Mouse (Mus musculus) 3T3-L1 (cell line): ENCODE results near the gene Kcnq1.

Experiments
- DNase-seq: peaks from one replicate; pipeline ENCODE4 v3.0.0-alpha.2; 2015; ENCODE audit warnings: low read depth, low spot score

Gene Kcnq1

GRCm38 (mm10) chr7:143273747-143274146 lies 167.6 kb downstream of the Kcnq1 start:
- no peak for DNase-seq

- DNase-seq: no peak
Observed at GRCm38 (mm10) chr7:143275030-143275429, 168.9 kb downstream of the Kcnq1 start.

- DNase-seq: no peak
Observed at GRCm38 (mm10) chr7:143283625-143284024, 177.5 kb downstream of the Kcnq1 start.

DNA sequence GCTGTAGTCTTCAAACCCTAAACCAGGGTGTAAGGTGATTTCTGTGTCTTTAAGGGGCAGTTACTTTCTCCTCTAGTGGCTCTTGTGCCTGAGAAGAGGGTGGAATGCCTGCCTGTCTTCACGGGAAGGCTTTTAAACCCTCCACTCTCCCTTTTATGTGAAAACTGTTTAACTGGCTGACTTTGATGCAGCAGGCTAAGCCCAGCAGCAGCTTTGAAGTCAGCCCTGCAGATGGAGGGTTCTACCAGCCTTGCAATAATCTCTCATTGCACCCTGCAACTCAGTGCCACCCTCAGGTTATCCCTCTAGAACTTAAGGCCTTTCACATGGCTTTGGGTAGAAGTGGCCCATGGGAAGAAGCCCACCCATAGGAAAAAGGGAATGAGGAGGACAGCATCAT lies 178.7 kb downstream of the Kcnq1 start:
- no peak for DNase-seq

DNA sequence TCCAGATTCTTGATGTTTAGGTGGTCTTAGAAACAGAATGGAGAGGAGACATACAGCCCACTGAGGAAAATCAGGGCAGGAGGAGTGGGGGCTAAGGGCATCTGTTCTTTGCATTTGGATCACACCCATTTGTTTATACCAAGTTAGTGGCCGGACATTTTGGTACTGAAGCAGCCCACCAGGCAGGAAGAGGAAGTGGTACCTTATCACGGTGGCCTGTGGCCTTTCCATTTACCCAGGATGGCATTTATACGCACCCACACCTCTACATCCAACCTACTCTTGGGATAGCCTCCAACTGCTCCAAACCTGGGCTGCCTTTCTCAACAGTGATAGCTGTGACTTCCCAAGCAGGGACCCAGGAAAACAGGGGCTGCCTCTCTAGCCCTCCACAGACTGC lies 179.3 kb downstream of the Kcnq1 start:
- DNase-seq: no peak

DNA sequence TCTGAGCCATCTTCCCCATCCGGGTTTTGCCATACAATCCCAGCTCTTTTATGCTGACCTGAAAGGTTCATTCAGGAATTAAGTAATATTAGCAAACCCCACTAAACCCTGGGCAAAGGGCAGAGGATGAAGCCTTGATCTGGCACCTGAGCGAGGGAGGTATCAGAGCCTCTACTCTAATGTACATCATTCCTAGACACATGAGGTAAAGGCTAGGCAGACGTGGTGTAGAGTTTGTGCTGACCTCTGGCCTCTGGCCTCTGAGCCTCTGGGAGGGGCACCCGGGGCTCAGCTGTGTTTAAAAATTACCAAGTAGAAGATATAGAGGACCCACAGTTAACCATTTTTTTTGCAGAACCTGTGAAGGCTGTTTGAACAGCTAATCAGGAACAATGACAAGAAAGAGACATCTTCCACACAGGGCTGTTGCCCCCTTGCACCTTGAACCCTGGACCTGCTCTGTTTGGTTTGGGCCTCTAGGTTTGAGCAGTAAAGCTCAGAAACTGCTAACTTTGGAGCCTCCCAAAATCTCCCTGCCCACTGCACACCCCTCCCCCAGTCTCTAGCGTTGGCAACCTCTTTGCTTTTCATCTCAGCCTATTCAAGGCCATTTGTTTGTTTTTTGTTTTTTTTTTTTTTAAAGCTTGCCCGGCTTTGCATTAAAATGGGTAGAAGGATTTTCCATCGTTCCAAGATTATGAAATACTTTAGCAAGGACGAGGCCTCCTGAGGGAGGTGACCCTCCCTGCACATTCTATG lies 180.5 kb downstream of the Kcnq1 start:
- no peak for DNase-seq

DNA sequence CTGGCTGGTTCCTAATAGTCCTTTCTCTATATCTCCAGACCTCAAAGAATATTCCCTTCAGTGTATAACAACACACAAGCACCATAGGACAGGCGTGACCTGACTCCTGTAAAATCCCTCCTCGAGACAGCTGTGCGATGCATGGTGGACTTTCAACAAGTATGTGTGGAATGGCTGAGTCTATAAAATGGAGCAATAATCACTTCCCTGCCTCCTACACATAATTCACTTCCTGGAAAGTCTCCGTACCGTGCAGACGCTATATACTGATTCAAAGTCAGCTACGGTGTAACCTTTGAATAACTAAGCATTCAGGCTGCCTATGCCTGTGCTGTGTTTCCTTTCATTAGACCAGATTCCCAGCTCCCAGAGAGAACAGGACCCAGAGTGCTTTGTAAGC lies 182.0 kb downstream of the Kcnq1 start:
- DNase-seq: no peak

DNA sequence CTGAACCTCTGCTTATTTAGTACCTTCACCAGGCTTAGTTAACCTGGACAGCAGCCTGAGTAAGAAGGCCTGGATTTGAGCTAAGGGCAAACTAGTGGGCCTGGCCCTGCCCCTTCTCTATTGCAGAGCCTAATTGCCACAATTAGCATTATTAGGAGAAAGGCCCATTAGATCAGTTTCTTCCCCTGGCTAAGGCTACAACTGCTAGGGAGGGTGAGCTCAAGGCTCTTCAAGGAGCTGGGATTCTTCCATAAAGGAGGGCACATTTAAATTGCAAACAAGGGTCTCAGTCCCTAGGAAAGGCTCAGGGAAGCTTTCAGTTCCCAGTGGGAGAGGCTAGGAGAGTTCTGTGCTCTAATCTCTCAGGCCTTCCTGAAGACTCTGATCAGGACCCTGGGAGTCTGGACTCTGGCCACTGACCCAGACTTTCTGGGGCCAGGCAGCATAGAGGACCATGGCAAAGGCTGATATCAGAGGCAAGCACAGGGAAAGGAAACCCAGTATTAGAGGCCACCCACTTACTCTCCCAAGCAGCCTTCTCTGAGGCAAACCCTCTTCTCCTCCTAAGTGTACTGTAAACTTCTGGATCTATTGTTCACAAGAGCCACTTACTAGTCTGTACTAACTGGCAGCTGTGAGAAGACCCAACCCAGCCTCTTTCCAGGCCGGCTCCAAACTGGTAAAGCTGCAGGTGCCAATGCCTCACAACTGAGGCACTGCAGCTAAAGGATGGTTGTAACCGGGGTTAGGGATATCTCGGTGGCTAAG lies 183.1 kb downstream of the Kcnq1 start:
- DNase-seq: no peak

DNA sequence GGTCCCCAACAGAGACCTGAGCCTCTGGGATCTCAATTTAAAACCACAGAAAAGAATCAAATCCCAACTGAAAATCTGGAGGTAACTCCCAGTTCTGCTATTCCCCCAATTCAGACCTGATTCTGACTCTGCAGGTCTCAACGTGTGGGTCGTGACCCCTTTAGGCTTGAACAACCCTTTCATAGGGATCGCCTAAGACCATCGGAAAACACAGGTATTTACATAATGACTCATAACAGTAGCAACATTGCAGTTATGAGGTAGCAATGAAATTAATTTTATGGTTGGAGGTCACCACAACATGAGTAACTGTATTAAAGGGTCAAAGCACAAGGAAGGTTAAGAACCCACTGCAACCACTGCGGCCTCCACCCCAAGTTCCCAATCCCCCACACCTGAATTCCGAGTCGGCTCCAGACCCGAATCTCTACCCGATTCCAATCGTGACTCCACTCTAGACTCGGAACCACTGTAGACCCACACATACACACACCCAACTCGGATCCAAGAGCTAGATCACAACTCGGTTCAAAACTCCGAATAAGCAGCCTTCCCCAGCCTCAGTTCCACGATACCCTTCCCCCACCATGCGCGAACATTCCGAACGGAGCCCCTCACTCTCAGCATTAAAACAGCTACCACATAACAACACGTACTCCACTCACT lies 188.7 kb downstream of the Kcnq1 start:
- DNase-seq: no peak

- peak; percentile 59 for DNase-seq
Observed at GRCm38 (mm10) chr7:143295356-143296000, 189.3 kb downstream of the Kcnq1 start.

GRCm38 (mm10) chr7:143296001-143296379 lies 189.8 kb downstream of the Kcnq1 start:
- DNase-seq: peak; percentile 43

- peak; percentile 98 for DNase-seq
Observed at GRCm38 (mm10) chr7:143296384-143296801, 190.2 kb downstream of the Kcnq1 start.

DNA sequence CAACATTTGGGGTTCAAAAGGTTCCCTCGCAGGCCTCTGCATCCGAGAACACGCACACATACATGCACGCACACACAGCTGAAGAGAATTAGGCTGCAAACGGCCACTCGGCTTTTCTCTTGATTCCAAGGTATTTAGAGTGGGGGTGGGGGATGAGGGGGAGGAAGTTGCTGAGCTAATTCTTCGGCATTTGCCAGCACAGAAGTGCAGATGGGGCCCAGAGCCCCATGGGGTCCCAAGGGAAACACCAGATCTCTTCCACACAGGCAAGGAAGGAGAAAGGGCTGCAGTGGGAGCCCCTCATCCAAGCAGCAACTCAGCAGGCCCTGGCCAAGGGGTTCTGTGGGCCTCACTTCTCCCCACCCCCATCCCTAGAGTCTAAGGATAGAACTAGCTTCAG lies 193.9 kb downstream of the Kcnq1 start:
- DNase-seq: no peak

DNA sequence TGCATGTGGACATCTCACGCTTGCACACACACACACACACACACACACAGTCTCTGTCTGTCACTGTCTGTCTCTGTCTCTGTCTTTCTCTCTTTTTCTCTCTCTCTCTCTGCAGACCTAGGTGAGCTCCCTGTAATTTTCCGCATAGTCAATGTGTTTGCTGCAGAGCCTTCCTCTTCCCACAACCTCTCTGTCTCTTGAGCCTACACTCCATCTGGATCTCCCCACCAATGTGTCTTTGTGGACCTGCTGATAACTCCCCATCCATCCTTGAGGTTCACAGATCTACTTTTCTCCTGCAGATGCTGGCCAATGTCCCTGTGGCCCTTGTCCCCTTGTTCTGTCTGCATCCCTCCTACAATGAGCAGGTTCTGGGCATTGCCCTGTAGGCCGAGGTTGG lies 194.5 kb downstream of the Kcnq1 start:
- no peak for DNase-seq

- no peak for DNase-seq
Observed at GRCm38 (mm10) chr7:143302156-143302555, 196.0 kb downstream of the Kcnq1 start.

DNA sequence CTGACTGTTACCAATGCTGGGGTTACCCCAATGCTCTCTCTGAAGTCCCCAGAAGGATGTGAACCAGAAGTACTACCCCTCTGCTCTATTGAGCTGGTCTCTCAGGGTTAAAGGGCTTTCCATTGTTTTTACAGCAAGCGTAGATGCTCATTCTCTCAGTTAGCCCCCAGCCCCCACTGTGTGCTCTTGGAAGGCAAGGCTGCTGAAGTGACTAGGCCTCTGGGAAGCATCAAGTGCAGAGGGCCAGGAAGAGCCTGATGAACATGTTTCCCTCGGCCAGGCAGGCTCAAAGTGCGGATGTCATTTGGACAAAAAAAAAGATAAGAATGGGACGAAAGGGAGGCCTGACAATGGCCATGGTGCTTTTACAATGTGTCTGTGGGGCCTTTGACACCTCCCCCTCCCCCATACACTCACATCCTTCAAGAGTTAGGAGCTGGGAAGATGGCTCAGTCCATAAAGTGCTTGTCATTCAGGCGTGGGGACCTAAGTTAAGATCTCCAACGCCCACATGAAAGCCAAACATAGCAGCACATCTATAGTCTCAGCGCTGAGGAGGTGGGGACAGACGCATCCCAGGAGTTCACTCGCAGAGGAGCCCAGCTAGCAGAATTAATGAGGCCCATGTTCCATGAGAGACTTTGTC lies 196.6 kb downstream of the Kcnq1 start:
- DNase-seq: no peak

DNA sequence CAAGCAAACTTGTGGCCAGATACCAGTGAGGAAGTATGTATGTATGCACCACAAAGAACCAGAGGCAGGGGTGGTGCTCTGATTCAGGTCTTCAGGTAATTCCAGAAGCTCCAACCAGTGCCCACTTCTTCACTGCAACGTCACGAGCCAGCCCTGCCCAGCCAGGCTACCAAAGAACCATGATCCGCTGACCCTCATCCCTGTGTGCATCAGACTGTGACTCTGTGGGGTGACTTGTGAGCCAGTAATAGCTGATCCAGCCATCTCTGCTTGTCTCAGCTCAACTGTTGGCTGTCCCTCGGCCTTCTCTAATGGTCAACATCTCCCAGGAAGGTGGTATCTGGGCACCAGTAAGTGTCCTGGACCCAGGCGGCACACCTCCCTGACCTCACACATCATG lies 197.4 kb downstream of the Kcnq1 start:
- no peak for DNase-seq

DNA sequence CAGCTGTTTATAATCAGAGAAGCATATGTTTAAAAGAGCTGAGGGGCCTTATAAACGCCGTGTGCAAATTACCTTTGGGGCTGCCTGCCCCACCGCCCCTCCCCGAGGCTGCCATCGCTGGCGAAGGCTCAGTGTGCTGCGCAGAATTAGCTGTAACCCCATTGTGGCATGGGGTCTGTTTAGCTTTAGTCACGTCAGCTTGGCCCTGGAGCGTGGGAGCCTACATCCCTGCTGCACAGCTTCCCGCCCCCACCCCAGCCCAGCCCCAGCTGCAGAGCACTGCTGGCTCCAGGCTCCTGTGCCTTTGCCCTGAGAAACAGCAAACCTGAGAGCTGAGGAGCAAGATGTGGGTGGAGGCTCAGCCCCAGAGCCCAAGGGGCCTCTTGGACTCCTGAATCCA lies 199.6 kb downstream of the Kcnq1 start:
- DNase-seq: no peak

GRCm38 (mm10) chr7:143308001-143308400 lies 201.8 kb downstream of the Kcnq1 start:
- no peak for DNase-seq

- no peak for DNase-seq
Observed at GRCm38 (mm10) chr7:143310311-143310710, 204.1 kb downstream of the Kcnq1 start.

GRCm38 (mm10) chr7:143310847-143311246 lies 204.7 kb downstream of the Kcnq1 start:
- DNase-seq: no peak

- DNase-seq: no peak
Observed at GRCm38 (mm10) chr7:143311471-143311870, 205.3 kb downstream of the Kcnq1 start.
